Mouse (Mus musculus) urinary bladder, postnatal 25 days (tissue): ENCODE results near the gene Pcgf2.
"Not testable (repeated sequence)": the region's sequence is repeated elsewhere in the genome, so short reads cannot be mapped to it uniquely, and the experiment has no call there.

Experiments used
- DNase-seq: peaks from one replicate; pipeline ENCODE4 v3.0.0; 2022; ENCODE audit warnings: low spot score

The Pcgf2 gene

DNA sequence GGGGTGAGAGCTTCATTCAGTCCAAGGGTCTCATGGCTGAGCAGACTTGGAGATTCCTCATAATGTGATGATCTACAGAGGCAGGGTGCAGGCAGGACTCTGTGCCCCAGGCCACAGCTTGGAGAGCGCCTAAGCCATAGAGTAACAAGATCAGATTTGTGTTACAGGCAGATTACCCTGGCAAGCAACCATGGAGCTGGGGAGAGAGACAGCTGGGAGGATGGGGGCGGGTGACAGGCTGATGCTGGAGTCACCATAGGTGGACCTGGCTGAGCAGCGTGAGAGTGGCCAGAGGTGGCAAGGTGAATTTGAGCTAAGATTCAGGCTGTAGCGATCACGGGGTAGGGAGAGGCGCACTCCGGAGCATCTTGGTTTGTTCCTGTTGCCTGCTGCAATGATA lies 32.1 kb downstream of the Pcgf2 start:
- DNase-seq = no peak

DNA sequence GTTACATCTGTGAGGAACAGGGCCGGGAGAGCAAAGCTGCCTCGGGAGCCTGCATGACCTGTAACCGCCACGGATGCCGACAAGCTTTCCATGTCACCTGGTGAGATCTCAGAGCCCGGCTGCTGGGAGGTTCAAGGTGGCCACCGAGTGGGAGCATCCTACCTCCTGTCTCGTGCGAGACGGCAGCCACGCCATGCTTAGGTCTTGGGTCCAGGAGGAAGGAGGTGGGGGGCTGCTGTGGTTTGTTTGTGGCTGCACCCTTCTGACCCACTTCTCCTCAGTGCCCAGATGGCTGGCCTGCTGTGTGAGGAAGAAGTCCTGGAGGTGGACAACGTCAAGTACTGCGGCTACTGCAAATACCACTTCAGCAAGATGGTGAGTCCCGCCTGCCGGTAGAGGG lies 33.5 kb downstream of the Pcgf2 start:
- DNase-seq = no peak

DNA sequence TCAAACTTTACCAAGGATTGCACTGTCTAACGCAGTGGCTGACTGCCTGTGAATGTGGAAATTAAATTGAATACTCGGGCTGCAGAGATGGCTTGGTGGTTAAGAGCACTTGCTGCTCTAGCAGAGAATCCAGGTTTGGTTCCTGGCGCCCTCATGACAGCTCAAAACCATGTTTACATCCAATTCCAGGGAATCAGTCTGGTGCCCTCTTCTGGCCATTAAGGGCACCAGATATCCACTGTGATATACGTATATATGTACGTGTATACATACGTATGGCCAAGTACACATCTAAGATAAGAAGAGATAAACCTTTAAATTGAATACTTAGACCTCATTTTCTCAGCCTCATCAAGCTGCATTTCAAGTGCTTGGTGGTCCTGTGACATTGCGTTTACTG lies 34.1 kb downstream of the Pcgf2 start:
- DNase-seq = no peak

DNA sequence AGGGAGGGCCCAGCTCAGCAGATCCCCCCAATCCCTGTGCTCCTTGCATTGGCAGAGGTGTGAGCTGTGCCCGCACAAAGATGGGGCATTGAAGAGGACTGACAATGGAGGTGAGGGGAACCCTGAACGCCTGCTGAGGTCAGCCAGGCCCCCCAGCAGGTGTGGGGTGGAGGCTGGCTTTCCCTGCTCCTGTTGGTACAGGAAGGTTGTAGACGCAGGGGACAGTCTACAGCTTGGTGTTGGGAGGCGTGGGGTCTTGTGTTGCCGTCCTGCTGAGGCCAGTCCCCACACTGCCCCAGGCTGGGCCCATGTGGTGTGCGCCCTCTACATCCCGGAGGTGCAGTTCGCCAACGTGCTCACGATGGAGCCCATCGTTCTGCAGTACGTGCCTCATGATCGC lies 34.9 kb downstream of the Pcgf2 start:
- DNase-seq = no peak

DNA sequence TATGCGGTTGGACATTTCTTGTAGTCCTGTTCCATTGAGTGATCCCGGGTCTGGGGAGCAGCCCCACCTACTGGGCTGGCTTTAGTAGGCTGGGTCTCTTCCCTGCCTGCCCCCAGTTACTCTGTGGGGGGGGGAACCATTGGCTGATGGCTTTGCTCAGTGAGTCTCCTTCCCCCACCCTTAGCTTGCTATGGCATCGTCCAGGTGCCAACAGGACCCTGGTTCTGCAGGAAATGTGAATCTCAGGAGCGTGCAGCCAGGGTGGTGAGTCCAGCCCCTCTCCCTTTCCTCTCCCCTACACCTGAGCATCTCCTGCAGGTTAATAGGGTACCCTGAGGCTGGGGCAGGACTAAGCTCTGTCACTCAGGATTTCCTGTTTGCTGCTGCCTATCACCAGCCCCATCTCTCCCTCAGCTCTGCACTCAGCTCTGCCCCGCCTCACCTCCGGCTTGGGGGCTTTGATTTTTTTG lies 35.5 kb downstream of the Pcgf2 start:
- DNase-seq = no peak

DNA sequence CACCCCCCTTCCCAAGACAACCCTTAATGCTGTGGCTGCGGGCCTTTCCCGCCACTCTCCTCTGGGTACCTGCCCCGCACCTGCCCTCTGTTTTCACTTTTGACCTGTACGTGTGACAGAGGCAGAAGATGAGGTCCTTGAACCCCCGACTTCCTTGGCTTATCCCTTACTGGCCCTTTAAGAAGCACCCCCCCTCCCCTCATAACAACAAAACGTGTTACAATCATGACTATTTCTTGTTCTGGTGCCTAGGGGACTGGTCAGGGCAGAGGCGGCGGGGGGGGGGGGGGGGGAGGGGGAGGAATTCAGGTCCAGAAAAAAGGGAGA lies 36.0 kb downstream of the Pcgf2 start:
- no peak for DNase-seq

DNA sequence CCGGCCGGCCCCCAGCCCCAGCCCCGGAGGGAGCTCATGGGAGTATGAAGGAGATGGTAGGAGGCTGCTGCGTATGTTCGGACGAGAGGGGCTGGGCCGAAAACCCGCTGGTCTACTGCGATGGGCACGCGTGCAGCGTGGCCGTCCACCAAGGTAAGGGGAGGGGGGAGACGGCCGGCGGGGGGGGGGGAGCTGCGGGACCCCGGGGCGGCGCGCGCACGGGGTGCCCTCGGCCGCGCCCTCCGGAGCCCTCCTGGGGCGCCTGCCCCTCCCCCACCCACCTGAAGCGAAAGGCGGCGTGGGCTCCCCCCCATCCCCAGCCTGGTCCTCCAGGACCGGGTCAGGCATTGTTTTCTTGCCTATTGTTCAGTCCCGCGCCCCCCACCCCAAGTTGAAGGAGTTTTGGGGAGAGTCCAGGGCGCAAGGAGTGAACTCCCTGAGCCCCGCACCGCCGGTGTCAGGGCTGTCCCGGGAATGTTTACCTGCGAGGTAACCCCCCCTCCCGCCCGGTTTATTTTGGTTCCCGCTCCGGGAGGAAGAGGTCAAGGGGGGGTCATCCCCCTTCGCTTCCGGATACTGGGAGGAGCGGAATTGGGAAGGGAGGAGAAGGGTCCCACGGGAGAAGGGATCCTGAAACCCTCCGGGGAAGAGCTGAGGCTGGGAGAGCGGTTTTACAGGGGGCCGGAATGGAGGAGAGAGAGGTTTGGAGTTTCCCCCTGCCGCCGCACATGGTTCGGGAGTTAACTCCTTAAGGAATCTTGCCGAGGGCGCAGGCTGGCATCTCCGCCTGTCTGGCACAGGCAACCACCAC lies 36.6 kb downstream of the Pcgf2 start:
- no peak for DNase-seq

DNA sequence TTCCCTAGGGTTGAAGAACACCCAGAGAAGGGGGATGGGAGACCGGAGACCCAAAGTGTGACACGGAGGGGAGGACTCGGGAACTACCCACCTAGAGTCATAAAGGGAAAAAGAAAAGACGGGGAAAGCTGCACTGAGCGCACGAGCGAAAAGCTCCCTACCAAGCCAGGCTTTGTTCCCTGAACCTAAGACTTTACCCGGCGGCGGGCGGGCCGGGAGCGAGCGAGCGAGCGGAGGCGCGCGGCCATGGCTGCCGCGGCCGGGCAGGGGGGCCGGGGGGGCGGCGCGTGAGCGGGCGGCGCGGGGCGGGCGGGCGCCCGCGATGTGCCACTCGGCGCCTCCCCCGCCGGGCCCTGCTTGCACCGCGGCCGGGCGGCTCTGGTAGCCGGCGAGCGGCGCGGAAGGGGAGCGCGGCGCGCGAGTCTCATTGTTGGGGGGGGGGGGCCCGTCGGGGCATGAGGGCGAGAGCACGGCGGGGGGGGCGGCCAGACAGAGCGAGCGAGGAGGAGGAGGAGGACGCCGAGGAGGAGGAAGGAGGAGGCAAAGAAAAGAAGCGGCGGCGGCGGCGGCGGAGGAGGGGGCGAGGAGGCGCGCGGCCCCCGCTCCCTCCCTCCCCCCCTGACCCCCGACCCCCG lies 37.3 kb downstream of the Pcgf2 start, which contains the start of gene Mllt6:
Mllt6 (plus strand) TSS at position 522 of the 635 bp plus-strand sequence.
- DNase-seq = peak; percentile 64

DNA sequence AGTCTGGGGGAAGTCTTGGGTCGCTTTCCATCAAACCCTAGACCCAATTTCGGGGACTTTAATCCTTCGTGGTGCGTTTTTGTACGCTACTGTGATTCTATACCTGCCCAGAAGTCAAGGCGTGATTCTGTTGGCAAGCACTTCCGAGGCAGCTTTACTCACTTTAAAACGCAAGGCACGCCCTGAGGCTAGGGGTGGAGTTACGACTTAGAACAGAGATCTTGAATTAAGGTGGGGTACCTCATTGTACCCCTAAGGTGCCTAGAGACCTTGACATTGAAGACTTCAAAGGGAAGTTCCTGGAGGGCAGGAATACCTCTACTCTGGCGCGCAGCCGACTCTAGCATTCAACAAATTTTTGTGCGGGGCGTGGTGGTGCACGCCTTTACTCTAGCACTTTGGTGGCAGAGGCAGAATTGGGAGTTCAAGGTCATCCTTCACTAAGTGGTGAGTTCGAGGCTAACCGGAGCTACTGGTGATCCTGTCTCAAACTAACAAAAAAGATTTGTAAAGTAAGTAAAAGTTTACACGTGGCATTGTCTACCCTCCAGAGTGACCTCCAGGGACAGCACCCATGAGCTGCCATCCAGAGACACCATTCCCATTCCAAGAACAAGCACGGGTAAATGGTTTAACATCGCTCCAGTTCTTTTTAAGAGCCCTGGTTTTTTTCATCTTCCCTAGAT lies 37.9 kb downstream of the Pcgf2 start:
- DNase-seq = peak; percentile 46

DNA sequence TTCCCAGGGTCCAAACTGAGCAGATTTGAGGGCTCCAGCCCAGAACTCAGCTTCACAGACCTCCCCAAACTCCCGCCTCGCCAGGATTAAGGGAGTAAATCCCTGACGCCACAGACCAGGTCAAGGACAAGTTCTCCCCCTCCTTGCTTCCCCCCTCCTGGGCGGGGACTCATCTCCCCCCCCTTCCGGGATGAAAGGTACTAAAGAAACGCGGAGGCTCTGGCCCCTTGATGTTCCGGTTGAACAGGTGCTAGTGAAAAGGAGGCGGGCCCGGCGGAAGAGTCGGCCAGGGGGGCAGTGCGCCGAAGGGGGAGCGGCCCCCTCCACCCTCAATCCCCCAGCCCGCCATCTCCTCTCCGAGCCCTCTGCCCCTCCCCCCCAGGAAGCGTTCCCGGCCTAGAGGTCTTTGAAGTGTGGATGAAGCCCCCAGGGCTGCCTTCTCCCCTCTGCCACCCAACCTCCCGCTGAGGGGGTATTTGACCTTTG lies 38.6 kb downstream of the Pcgf2 start:
- DNase-seq = peak; percentile 64

DNA sequence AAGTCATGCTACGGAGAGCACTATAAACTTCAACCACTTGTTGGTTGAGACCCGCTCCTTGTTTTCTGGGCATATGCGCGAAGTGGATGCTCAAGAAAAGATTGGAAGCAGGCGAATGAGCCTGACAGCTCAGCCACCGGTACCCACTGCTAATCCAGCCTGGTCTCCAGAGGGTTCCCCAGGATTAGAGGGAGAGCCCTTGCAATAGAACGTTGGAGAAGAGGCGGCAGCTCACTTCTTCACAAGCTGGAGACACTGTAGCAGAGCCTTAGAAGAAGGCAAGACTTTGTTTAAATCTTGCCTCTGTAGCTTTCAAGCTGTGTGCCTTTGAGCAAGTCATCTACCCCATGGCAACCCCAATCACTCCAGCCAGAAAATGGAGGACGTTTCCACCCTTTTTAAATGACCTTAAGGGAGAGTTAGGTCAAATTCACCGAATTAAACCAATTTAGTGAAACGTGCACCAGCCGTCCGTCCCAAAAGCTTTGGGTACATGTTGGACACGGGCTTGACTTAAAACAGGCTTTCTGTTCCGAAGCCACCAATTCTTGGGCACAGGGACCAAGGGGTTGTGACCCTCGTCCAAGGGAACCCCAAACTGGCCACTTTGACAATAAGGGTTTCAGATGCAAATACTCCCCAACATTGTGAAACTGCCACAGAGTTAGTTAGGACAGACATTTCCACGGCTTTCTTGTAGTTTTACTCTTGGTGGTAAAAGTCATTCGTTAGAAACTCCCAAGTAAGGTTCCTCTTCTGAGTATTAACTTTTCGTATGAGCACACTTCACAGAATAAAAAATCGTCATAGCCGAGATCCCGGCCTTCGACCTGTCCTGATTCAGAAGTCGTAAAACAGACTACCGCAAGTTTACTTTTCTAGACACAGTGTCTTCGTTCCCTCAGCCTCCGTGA lies 39.3 kb downstream of the Pcgf2 start:
- no peak for DNase-seq

DNA sequence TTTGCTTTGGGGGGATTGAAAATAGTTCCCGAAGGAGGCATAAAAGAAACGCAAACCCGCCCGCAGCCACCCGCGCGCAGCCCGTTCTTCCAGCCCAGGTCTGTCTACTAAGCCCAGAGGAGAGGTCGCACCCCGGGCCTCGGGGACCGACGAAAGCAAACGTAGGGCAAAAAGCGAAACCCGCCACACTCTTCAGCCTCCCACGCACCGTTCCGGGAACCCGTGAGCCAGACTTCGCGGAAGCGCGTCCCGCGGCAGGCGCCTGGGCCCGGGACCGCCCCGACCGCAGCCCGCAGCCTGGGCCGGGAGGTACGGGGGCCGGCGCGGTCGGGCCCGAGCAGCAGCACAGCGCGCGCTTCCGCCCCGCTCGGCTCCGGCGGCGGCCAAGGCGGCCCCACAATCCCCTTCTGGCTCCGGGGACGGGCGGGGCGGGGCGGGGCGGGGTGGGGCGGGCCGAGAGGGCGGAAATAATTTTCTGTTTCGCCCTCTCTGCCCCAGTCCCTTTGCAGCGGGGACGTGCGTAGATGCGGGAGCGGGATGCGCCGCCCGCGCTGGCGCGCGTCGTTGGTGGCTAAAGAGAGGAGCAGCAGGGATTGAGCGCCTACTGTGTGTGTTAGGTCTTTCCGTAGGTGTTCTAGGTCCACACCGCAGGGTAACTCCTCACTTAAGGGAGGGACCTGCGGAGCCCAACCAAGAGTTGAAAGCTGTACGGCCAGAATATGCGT lies 40.1 kb downstream of the Pcgf2 start:
- DNase-seq = peak; percentile 58

DNA sequence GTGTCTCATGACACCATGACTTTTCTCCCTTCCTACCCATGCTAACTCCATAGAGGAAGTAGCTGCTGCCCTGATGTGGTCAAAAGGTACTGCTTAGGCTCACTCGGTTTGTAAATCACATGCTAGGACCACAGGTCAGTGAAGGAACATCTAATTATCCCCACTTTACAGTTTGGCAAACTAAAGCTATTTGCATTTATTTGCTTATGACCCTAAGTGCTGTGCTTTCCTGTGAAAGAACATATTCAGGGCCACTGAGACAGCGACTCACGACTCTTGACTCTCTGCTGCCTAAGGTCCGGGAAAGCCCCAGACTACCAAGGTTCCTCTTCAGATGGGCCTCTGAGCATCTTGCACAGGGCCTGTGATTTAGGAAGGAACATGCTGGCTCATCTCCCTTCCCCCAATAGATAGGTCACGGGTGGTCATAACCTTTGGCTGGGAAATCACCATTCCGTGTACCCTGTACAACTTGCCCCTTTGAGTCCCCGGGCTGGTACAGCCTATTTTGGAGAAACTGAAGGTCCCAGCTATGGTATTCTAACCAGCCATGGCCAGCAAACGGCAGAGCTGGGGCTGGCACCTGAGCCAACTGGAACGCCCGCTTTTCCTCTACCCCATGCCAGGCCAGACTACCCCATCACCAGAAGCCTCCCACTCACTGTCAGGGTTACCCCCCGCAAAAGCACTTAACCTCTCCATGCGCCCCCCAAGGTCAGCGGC lies 40.9 kb downstream of the Pcgf2 start:
- DNase-seq = no peak

DNA sequence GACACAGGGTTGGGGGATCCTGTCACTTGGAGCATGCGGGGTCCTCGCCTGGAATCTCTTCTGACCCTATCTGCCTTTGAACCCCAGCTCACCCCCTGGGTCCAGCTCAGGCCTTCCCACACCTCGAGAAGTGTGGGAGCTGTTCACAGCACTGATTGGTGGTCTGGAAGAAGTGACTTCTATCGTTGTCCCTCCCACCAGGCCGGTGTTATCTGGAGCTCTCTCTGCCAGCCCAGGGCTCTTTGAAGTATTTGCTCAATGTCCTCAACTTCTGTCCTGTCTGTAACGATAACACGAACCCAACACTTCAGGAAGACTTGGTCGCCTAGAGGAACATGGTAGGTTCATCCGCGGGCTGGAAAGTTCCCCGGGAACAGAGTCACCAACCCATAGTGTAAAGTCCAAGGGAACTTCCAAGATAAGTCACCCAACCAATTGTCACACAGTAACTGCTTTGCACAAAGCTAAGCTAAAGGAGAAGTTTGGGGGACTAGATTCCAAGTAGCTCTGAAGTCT lies 41.5 kb downstream of the Pcgf2 start:
- DNase-seq = no peak

DNA sequence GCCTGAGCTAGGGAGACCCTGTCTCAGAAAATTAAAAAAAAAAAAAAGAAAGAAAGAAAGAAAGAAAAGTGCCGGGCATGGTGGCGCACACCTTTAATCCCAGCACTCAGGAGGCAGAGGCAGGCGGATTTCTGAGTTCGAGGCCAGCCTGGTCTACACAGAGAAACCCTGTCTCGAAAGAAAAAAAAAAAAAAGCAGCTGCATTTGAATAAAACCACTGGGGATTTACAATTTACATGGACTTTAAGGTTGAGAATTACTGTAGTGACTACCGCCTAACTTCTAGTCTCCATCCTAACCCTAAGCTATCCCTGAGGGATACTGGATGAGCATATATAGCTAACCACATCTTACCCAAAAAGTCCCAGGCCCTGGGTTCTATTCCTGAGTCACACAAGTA lies 42.3 kb downstream of the Pcgf2 start:
- not testable (repeated sequence) for DNase-seq

DNA sequence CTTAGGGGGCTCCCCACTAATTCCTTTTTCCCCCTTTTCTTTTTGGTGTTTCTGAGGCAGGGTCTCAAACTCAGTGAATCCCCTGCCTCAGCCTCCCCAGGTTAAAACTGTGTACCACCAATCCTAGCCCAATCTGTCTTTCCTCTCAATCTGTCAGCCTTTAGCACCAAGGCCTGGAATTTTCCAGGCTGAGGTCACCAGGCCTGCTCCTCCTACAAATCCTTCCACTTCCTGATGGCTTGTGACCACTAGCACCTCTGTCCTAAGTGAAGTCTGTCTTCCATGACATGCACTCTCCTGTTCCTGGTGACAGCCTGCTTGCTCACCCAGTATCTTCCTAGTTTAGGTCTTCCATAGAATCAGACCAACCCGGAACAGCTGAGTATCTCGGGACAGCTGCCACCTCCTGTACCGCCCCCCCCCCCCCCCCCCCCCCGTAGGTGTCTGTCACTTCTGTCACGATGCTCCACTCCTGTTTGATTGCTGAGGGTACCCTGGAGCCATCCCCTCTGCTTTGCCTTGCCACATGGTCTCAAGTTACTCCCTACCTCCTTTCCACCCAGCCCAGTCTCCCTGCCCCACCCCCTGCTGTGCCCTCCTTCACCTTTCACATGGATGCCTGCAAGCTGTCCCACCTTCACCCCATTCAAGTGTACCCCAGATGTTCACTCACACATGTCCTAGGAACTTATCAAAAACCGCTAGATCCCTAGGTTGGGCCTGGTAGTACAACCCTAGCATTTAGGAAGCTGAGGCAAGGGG lies 42.9 kb downstream of the Pcgf2 start:
- DNase-seq = no peak

DNA sequence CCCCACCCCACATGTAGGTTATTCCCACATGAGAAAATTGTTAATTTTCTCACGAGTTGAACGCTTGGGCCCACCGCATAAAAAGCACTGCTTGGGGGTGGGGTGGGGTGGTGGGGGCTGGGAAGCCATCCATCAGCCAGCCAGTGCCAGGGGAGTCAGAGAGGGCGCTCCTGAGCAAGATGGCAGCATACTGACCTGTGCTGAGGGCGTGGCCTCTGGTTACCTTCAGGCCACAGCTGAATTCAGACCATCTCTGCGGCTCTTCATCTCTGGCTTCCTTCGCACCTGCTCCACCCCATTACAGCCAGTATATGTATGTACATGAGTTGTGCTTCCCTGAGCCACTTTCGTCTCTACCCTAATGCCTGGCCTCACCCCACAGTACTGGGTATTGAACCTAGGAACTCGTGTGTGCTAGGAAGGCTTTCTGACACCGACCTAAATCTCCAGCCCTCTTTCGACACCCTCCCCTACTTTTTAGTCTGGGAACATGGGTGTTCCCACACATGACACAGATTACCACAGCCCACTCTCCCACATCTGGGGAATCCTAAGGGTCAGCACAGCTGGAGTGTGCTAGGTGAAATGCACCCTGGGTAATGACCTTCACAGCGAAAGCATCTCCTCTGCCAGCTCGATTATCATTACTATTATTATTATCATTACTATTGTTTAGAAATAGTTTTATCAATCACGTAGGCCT lies 43.9 kb downstream of the Pcgf2 start:
- no peak for DNase-seq

DNA sequence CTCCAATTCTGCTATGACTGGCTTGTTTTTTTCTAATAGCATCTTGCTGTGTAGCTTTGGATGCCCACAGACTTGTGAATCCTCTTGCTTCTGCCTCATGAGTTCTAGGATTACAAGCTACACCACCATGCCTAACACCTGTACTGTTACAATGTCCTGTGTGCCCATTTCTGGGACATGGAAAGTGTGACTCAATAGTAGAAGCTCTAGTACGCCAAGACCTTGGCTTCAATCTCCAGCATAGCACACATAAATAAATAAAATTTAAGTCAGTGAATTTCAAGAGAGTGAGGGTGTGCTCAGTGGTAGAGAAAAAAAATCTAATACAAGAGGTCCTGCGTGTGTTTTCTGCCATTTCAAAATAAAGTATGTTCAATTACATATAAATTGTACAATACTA lies 46.1 kb downstream of the Pcgf2 start:
- DNase-seq = no peak

DNA sequence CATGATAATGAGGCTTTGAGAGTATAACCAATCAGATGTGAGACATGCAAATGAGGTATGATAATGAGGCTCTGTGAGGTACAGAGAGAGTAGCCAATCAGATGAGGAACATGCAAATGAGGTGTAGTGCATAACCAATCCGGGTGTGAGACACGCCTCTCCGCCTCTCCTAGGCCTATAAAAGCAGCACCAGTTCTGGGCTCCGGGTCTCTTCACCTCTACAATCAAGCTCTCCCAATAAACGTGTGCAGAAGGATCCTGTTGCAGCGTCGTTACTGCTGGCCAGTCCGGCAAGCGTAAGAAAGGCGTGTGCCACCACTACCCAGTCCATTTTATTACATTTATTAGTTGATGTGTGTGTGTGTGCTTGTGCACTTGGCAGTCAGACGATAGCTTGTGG lies 46.9 kb downstream of the Pcgf2 start:
- not testable (repeated sequence) for DNase-seq
